Mouse (Mus musculus) MEL (cell line): ENCODE measurements around the gene Arntl. TPM values are rescaled to one million over a fixed set of nuclear protein-coding genes. Genes with fewer than 3 reads are reported as not detected.

ENCODE experiments used
- DNase-seq: peaks from one replicate; pipeline ENCODE4 v3.0.0; 2011; ENCODE audit warnings: low read depth, low spot score
- H3K27ac ChIP-seq: 2 replicates; pipeline ENCODE4 v1.5.1; 2012; ENCODE audit warnings: low read depth, mild to moderate bottlenecking, control low read depth, low read length, moderate library complexity; ENCODE audit not compliant: control insufficient read depth
- H3K27me3 ChIP-seq, 2 experiments: fragments of 150-350 bp in 1 of 2; sonication (generic) in 1 of 2; 2 replicates each; pipeline ENCODE4 v1.6.1; 2012; ENCODE audit warnings: low read length in 2 of 2, mild to moderate bottlenecking in 2 of 2, improper control_type of control experiment in 1 of 2, moderate library complexity in 1 of 2; ENCODE audit not compliant: insufficient read depth in 2 of 2, control insufficient read depth in 1 of 2
- H3K36me3 ChIP-seq, 2 experiments: 2 replicates each; pipeline ENCODE4 v1.6.1; 2012 to 2014; ENCODE audit warnings: low read length in 2 of 2, improper control_type of control experiment in 1 of 2, inconsistent platforms in 1 of 2, mild to moderate bottlenecking in 1 of 2; ENCODE audit not compliant: insufficient read depth in 2 of 2, control insufficient read depth in 1 of 2
- H3K4me1 ChIP-seq, 2 experiments: fragments of 150-350 bp in 1 of 2; sonication (generic) in 1 of 2; 2 replicates each; pipeline ENCODE4 v1.6.1; 2012; ENCODE audit warnings: low read length in 2 of 2, improper control_type of control experiment in 1 of 2, mild to moderate bottlenecking in 1 of 2; ENCODE audit not compliant: insufficient read depth in 2 of 2, control insufficient read depth in 1 of 2
- H3K4me3 ChIP-seq, 2 experiments: fragments of 150-350 bp in 1 of 2; sonication (generic) in 1 of 2; 2 replicates each; pipeline ENCODE4 v1.5.1; 2012; ENCODE audit warnings: low read depth in 2 of 2, low read length in 2 of 2, mild to moderate bottlenecking in 2 of 2, moderate library complexity in 2 of 2, control low read depth in 1 of 2, improper control_type of control experiment in 1 of 2; ENCODE audit not compliant: control insufficient read depth in 1 of 2, insufficient read depth in 1 of 2
- H3K79me2 ChIP-seq: 2 replicates; pipeline ENCODE4 v1.6.1; 2012; ENCODE audit warnings: mild to moderate bottlenecking, low read length, moderate library complexity; ENCODE audit not compliant: control insufficient read depth, poor library complexity, insufficient read depth
- H3K9ac ChIP-seq: 2 replicates; pipeline ENCODE4 v1.6.1; 2012; ENCODE audit warnings: low read depth, mild to moderate bottlenecking, control low read depth, low read length, moderate library complexity; ENCODE audit not compliant: control insufficient read depth, poor library complexity, severe bottlenecking
- H3K9me3 ChIP-seq: fragments of 150-350 bp; sonication (generic); replicated peaks from 2 replicates; pipeline ENCODE4 v1.6.1; 2012; ENCODE audit warnings: mild to moderate bottlenecking, low read length, improper control_type of control experiment, moderate library complexity; ENCODE audit not compliant: insufficient read depth
- CHD1 ChIP-seq: IDR thresholded peaks from 2 replicates; pipeline ENCODE4 v1.6.1; 2012; ENCODE audit warnings: low read depth, mild to moderate bottlenecking, inconsistent platforms, low read length, improper control_type of control experiment
- CHD2 ChIP-seq: IDR thresholded peaks from 2 replicates; pipeline ENCODE4 v1.6.1; 2011; ENCODE audit warnings: low read length, improper control_type of control experiment
- ETS1 ChIP-seq: IDR thresholded peaks from 2 replicates; pipeline ENCODE4 v1.6.1; 2012; ENCODE audit warnings: low read depth, mild to moderate bottlenecking, inconsistent platforms, low read length, improper control_type of control experiment, moderate library complexity
- GABPA ChIP-seq: IDR thresholded peaks from 2 replicates; pipeline ENCODE4 v1.6.1; 2012; ENCODE audit warnings: low read depth, mild to moderate bottlenecking, inconsistent platforms, low read length, improper control_type of control experiment, moderate library complexity
- GATA1 ChIP-seq: IDR thresholded peaks from 2 replicates; pipeline ENCODE4 v1.6.1; 2011; ENCODE audit warnings: low read depth, low read length, improper control_type of control experiment
- HCFC1 ChIP-seq: IDR thresholded peaks from 2 replicates; pipeline ENCODE4 v1.6.1; 2012; ENCODE audit warnings: low read depth, mild to moderate bottlenecking, inconsistent platforms, low read length, improper control_type of control experiment, moderate library complexity
- JUND ChIP-seq: IDR thresholded peaks from 2 replicates; pipeline ENCODE4 v1.6.1; 2011; ENCODE audit warnings: low read depth, mild to moderate bottlenecking, improper control_type of control experiment, low read length
- MAFK ChIP-seq: IDR thresholded peaks from 2 replicates; pipeline ENCODE4 v1.6.1; 2011; ENCODE audit warnings: low read depth, mild to moderate bottlenecking, low read length, improper control_type of control experiment, borderline replicate concordance
- MAX ChIP-seq: IDR thresholded peaks from 2 replicates; pipeline ENCODE4 v1.6.1; 2011; ENCODE audit warnings: low read length, improper control_type of control experiment
- MAZ ChIP-seq: IDR thresholded peaks from 2 replicates; pipeline ENCODE4 v1.6.1; 2012; ENCODE audit warnings: low read depth, mild to moderate bottlenecking, inconsistent platforms, low read length, improper control_type of control experiment
- MYB ChIP-seq: IDR thresholded peaks from 2 replicates; pipeline ENCODE4 v1.6.1; 2011; ENCODE audit warnings: mild to moderate bottlenecking, low read depth, low read length, improper control_type of control experiment
- MYC ChIP-seq: IDR thresholded peaks from 2 replicates; pipeline ENCODE4 v1.6.1; 2011; ENCODE audit warnings: low read depth, mild to moderate bottlenecking, low read length, improper control_type of control experiment, moderate library complexity
- POLR2A ChIP-seq, 2 experiments: IDR thresholded peaks; 2 replicates each; pipeline ENCODE4 v1.6.1; 2011 to 2012; ENCODE audit warnings: low read length in 2 of 2, mild to moderate bottlenecking in 2 of 2, control low read depth in 1 of 2, improper control_type of control experiment in 1 of 2, low read depth in 1 of 2, moderate library complexity in 1 of 2; ENCODE audit not compliant: control insufficient read depth in 1 of 2, insufficient read depth in 1 of 2, poor library complexity in 1 of 2
- POLR2AphosphoS5 ChIP-seq: IDR thresholded peaks from 2 replicates; pipeline ENCODE4 v1.6.1; 2012; ENCODE audit warnings: low read depth, borderline replicate concordance, mild to moderate bottlenecking, inconsistent platforms, low read length, moderate library complexity, mixed read lengths
- RAD21 ChIP-seq: IDR thresholded peaks from 2 replicates; pipeline ENCODE4 v1.6.1; 2011; ENCODE audit warnings: mild to moderate bottlenecking, low read depth, low read length, improper control_type of control experiment
- RCOR1 ChIP-seq: IDR thresholded peaks from 2 replicates; pipeline ENCODE4 v1.6.1; 2012; ENCODE audit warnings: low read depth, mild to moderate bottlenecking, inconsistent platforms, low read length, improper control_type of control experiment
- SIN3A ChIP-seq: IDR thresholded peaks from 2 replicates; pipeline ENCODE4 v1.6.1; 2012; ENCODE audit warnings: low read length, improper control_type of control experiment, inconsistent platforms
- SMC3 ChIP-seq: IDR thresholded peaks from 2 replicates; pipeline ENCODE4 v1.6.1; 2011; ENCODE audit warnings: low read depth, low read length, improper control_type of control experiment
- TAL1 ChIP-seq: IDR thresholded peaks from 2 replicates; pipeline ENCODE4 v1.6.1; 2012; ENCODE audit warnings: mild to moderate bottlenecking, inconsistent platforms, low read length, moderate library complexity, mixed read lengths
- USF2 ChIP-seq, 2 experiments: IDR thresholded peaks; 2 replicates each; pipeline ENCODE4 v1.6.1; 2011 to 2012; ENCODE audit warnings: improper control_type of control experiment in 2 of 2, low read length in 2 of 2, borderline replicate concordance in 1 of 2, inconsistent platforms in 1 of 2, low read depth in 1 of 2, mild to moderate bottlenecking in 1 of 2; ENCODE audit not compliant: insufficient read depth in 1 of 2
- ZC3H11A ChIP-seq: IDR thresholded peaks from 2 replicates; pipeline ENCODE4 v1.6.1; 2012; ENCODE audit warnings: low read depth, mild to moderate bottlenecking, inconsistent platforms, low read length, improper control_type of control experiment
- ZKSCAN1 ChIP-seq: IDR thresholded peaks from 2 replicates; pipeline ENCODE4 v1.6.1; 2012; ENCODE audit warnings: low read depth, mild to moderate bottlenecking, inconsistent platforms, low read length, improper control_type of control experiment, moderate library complexity
- ZMIZ1 ChIP-seq: IDR thresholded peaks from 2 replicates; pipeline ENCODE4 v1.6.1; 2012; ENCODE audit warnings: low read depth, mild to moderate bottlenecking, inconsistent platforms, low read length, improper control_type of control experiment, moderate library complexity
- ZNF384 ChIP-seq: IDR thresholded peaks from 2 replicates; pipeline ENCODE4 v1.6.1; 2012; ENCODE audit warnings: low read depth, mild to moderate bottlenecking, inconsistent platforms, low read length, improper control_type of control experiment
- polyA plus RNA-seq, 2 experiments: library from polyadenylated mRNA; stranded (reverse) in 1 of 2; unstranded in 1 of 2; fragments of >175 nt in 1 of 2; fragments of >200 nt in 1 of 2; gene quantifications; 2 replicates each; pipeline versions ENCODE4 v1.2.1 to v1.2.4; 2012; ENCODE audit warnings: low replicate concordance in 2 of 2, low read depth in 1 of 2; ENCODE audit not compliant: insufficient read length in 2 of 2, insufficient read depth in 1 of 2, missing spikeins in 1 of 2
- total RNA-seq: library from RNA; depleted of rRNA; stranded (reverse); fragments of 300-350 nt; gene quantifications from 2 replicates; pipeline ENCODE4 v1.2.3, GENCODE M21; 2012

Gene Arntl
- total and polyA plus RNA-seq, 3 experiments, result 2.0 to 4.5 TPM; not detected in 1

DNA sequence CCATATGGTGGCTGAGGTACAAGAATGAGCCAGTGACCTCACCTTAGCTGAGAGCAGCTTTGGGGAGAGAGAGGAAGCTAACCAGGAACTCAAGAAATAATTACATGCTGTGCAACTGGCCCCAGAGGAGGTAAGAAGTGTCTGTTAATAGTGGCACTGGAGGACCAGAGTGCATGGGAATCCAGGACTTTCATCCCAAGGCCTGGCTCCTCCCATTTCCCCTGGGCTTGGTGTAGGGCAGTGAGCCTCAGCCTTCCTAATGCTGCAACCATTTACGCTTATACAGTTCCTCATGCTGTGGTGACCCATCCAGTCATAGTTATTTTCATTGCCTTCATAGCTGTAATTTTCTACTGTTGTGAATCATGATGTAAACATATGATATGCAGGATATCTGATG is 17.4 kb downstream of the Arntl start:
- DNase-seq, result no peak
- peaks cover 0 to 10% of the 10 kb centered on the region in 2 experiments; a peak in 2 of 4 replicates for H3K4me1 ChIP-seq
- H3K9ac ChIP-seq, result no peak overlapping the region

DNA sequence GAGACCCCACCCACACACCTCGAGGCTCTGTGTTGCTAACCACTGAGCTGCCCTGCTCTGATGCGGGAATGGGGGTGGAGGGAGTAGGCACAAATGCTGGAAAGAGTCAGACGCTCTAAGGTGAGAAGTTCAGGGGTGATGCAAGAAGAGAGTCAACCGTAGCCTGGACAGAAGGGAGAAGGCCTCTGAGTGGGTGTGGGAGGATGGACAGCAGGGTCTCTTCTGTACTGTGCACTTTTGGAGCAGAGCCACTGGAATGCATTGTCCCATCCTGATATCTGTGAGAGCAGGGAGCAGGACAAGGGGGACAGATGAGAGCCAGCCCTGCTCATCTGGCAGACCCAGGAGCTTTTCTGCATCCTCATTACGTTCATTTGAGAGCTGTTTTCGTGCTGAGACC is 21.2 kb downstream of the Arntl start:
- no peak overlapping the region for H3K4me3 ChIP-seq
- no peak overlapping the region for H3K9ac ChIP-seq
- no peak for TF ChIP-seq HCFC1
- TF ChIP-seq GABPA, result no peak
- TF ChIP-seq SIN3A, result no peak
- TF ChIP-seq MYC, result no peak
- no peak for TF ChIP-seq ZKSCAN1
- TF ChIP-seq JUND, result no peak
- no peak for TF ChIP-seq ZNF384
- no peak for TF ChIP-seq SMC3
- no peak for TF ChIP-seq RCOR1
- TF ChIP-seq ZMIZ1, result no peak
- TF ChIP-seq MAFK, result no peak
- TF ChIP-seq RAD21, result no peak
- TF ChIP-seq MYB, result no peak
- no peak for TF ChIP-seq MAX
- peaks cover 0 to 10% of the 10 kb centered on the region in 2 experiments; a peak in 2 of 4 replicates for H3K4me1 ChIP-seq
- H3K36me3 ChIP-seq, result peaks cover 0 to 3% of the 10 kb centered on the region in 2 experiments; a peak in 2 of 4 replicates
- no peak overlapping the region for H3K27ac ChIP-seq
- DNase-seq, result no peak
- H3K27me3 ChIP-seq, result no peaks in the 10 kb centered on the region
- no peaks in the 10 kb centered on the region for H3K79me2 ChIP-seq
- no peaks in the 10 kb centered on the region for H3K9me3 ChIP-seq

More for the DNA sequence above, 17.4 kb downstream of the Arntl start:
- H3K4me3 ChIP-seq, result no peak overlapping the region
- H3K9me3 ChIP-seq, result no peaks in the 10 kb centered on the region
- no peaks in the 10 kb centered on the region for H3K79me2 ChIP-seq
- TF ChIP-seq CHD2, result no peak
- no peak for TF ChIP-seq SIN3A
- no peak for TF ChIP-seq MAZ
- TF ChIP-seq CHD1, result no peak
- TF ChIP-seq GATA1, result no peak
- TF ChIP-seq POLR2A (IDR thresholded peaks at IDR 0.05; ENCODE audit: control insufficient read depth in 1 of 2, insufficient read depth in 1 of 2, low read depth in 1 of 2, low read length in 2 of 2, poor library complexity in 1 of 2), result no peak
- TF ChIP-seq MAFK, result no peak
- no peak for TF ChIP-seq JUND
- no peak for TF ChIP-seq MYC
- TF ChIP-seq MAX, result no peak
- no peak for TF ChIP-seq USF2 (IDR thresholded peaks at IDR 0.05; ENCODE audit: borderline replicate concordance in 1 of 2, insufficient read depth in 1 of 2, low read depth in 1 of 2, low read length in 2 of 2)
- TF ChIP-seq RAD21, result no peak
- no peak for TF ChIP-seq POLR2AphosphoS5
- no peak for TF ChIP-seq ETS1
- no peak for TF ChIP-seq TAL1
- TF ChIP-seq GABPA, result no peak
- no peak for TF ChIP-seq ZC3H11A
- TF ChIP-seq, all 39 proteins: peak for 0
- Histone ChIP-seq H3K36me3 (peaks cover 0 to 3% of the 10 kb centered on the region in 2 experiments; a peak in 2 of 4 replicates), H3K27me3 (no peaks in the 10 kb centered on the region), H3K27ac (no peak overlapping the region)
